Mouse (Mus musculus): Measurements from ENCODE around the gene Mpzl2. TPM values are rescaled to one million over a fixed set of nuclear protein-coding genes. Genes with fewer than 3 reads are reported as not detected.

Gene Mpzl2
- total and polyA plus RNA-seq, 3 experiments, result 0.08 to 0.39 TPM; not detected in 1

- TF ChIP-seq SMC3 (IDR thresholded peaks at IDR 0.05; ENCODE audit: low read depth, low read length) (peak; percentile 93), MAX (IDR thresholded peaks at IDR 0.05; ENCODE audit: low read length) (no peak), TAL1 (IDR thresholded peaks at IDR 0.05; ENCODE audit: low read length) (no peak), ZC3H11A (IDR thresholded peaks at IDR 0.05; ENCODE audit: low read depth, low read length) (peak; percentile 88), CTCF (IDR thresholded peaks at IDR 0.05 in 2 of 3, conservative IDR thresholded peaks at IDR 0.05 in 1 of 3; ENCODE audit: control insufficient read depth in 1 of 3, insufficient read depth in 1 of 3, low read depth in 2 of 3, low read length in 3 of 3, poor library complexity in 1 of 3, severe bottlenecking in 1 of 3) (peak; percentile 81 to 85 (median 84)), RAD21 (IDR thresholded peaks at IDR 0.05; ENCODE audit: low read depth, low read length) (peak; percentile 82)
- DNase-seq (ENCODE audit: low read depth, low spot score), result peak; percentile 80
- H3K4me1 ChIP-seq (ENCODE audit: control insufficient read depth in 1 of 2, insufficient read depth in 2 of 2, low read length in 2 of 2), result peaks cover 0 to 6% of the 10 kb centered on the region in 2 experiments; a peak in 3 of 4 replicates
- H3K36me3 ChIP-seq (ENCODE audit: control insufficient read depth in 1 of 2, insufficient read depth in 2 of 2, low read length in 2 of 2), result no peaks in the 10 kb centered on the region
- H3K27me3 ChIP-seq (ENCODE audit: control insufficient read depth in 1 of 2, insufficient read depth in 2 of 2, low read length in 2 of 2), result peaks cover 7 to 12% of the 10 kb centered on the region in 2 experiments
- no peak overlapping the region for H3K27ac ChIP-seq (ENCODE audit: control insufficient read depth, low read depth, low read length)
- no peak overlapping the region for H3K9ac ChIP-seq (ENCODE audit: control insufficient read depth, low read depth, low read length, poor library complexity, severe bottlenecking)
- H3K9me3 ChIP-seq (replicated peaks; ENCODE audit: insufficient read depth, low read length), result no peaks in the 10 kb centered on the region
- H3K4me3 ChIP-seq (ENCODE audit: control insufficient read depth in 1 of 2, insufficient read depth in 1 of 2, low read depth in 2 of 2, low read length in 2 of 2), result no peak overlapping the region
- no peaks in the 10 kb centered on the region for H3K79me2 ChIP-seq (ENCODE audit: control insufficient read depth, insufficient read depth, low read length, poor library complexity)
Measured at GRCm38 (mm10) chr9:45022800-45023199, 16.8 kb upstream of the Mpzl2 start.

- Histone ChIP-seq H3K9ac (ENCODE audit: control insufficient read depth, low read depth, low read length, poor library complexity, severe bottlenecking) (no peak overlapping the region), H3K79me2 (ENCODE audit: control insufficient read depth, insufficient read depth, low read length, poor library complexity) (no peaks in the 10 kb centered on the region), H3K27me3 (ENCODE audit: control insufficient read depth in 1 of 2, insufficient read depth in 2 of 2, low read length in 2 of 2) (peaks cover 7 to 19% of the 10 kb centered on the region in 2 experiments), H3K36me3 (ENCODE audit: control insufficient read depth in 1 of 2, insufficient read depth in 2 of 2, low read length in 2 of 2) (no peaks in the 10 kb centered on the region), H3K9me3 (replicated peaks; ENCODE audit: insufficient read depth, low read length) (no peaks in the 10 kb centered on the region), H3K4me1 (ENCODE audit: control insufficient read depth in 1 of 2, insufficient read depth in 2 of 2, low read length in 2 of 2) (peaks cover 0 to under 1% of the 10 kb centered on the region in 2 experiments; a peak in 2 of 4 replicates), H3K27ac (ENCODE audit: control insufficient read depth, low read depth, low read length) (no peak overlapping the region), H3K4me3 (ENCODE audit: control insufficient read depth in 1 of 2, insufficient read depth in 1 of 2, low read depth in 2 of 2, low read length in 2 of 2) (no peak overlapping the region)
- TF ChIP-seq MAX (IDR thresholded peaks at IDR 0.05; ENCODE audit: low read length) (no peak), CTCF (IDR thresholded peaks at IDR 0.05 in 2 of 3, conservative IDR thresholded peaks at IDR 0.05 in 1 of 3; ENCODE audit: control insufficient read depth in 1 of 3, insufficient read depth in 1 of 3, low read depth in 2 of 3, low read length in 3 of 3, poor library complexity in 1 of 3, severe bottlenecking in 1 of 3) (no peak), MAFK (IDR thresholded peaks at IDR 0.05; ENCODE audit: borderline replicate concordance, low read depth, low read length) (no peak)
- DNase-seq (ENCODE audit: low read depth, low spot score), result no peak
Measured at GRCm38 (mm10) chr9:45023638-45024037, 16.0 kb upstream of the Mpzl2 start.

GRCm38 (mm10) chr9:45024187-45024586 is 15.4 kb upstream of the Mpzl2 start:
- H3K27me3 ChIP-seq (ENCODE audit: control insufficient read depth in 1 of 2, insufficient read depth in 2 of 2, low read length in 2 of 2), result peaks cover 7 to 24% of the 10 kb centered on the region in 2 experiments
- no peak overlapping the region for H3K27ac ChIP-seq (ENCODE audit: control insufficient read depth, low read depth, low read length)
- TF ChIP-seq GATA1 (IDR thresholded peaks at IDR 0.05; ENCODE audit: low read depth, low read length), result no peak
- TF ChIP-seq MYB (IDR thresholded peaks at IDR 0.05; ENCODE audit: low read depth, low read length), result no peak
- TF ChIP-seq TBP (IDR thresholded peaks at IDR 0.05; ENCODE audit: low read depth, low read length), result no peak
- TF ChIP-seq USF1 (IDR thresholded peaks at IDR 0.05; ENCODE audit: low read depth, low read length), result no peak
- no peak for TF ChIP-seq NELFE (IDR thresholded peaks at IDR 0.05; ENCODE audit: low read depth, low read length)
- no peak for TF ChIP-seq CTCF (IDR thresholded peaks at IDR 0.05 in 2 of 3, conservative IDR thresholded peaks at IDR 0.05 in 1 of 3; ENCODE audit: control insufficient read depth in 1 of 3, insufficient read depth in 1 of 3, low read depth in 2 of 3, low read length in 3 of 3, poor library complexity in 1 of 3, severe bottlenecking in 1 of 3)
- TF ChIP-seq CHD1 (IDR thresholded peaks at IDR 0.05; ENCODE audit: low read depth, low read length), result no peak
- no peak for TF ChIP-seq POLR2AphosphoS5 (IDR thresholded peaks at IDR 0.05; ENCODE audit: borderline replicate concordance, low read depth, low read length)
- no peak for TF ChIP-seq SMC3 (IDR thresholded peaks at IDR 0.05; ENCODE audit: low read depth, low read length)
- no peak for TF ChIP-seq MYC (IDR thresholded peaks at IDR 0.05; ENCODE audit: low read depth, low read length)
- TF ChIP-seq HCFC1 (IDR thresholded peaks at IDR 0.05; ENCODE audit: low read depth, low read length), result no peak
- TF ChIP-seq ZNF384 (IDR thresholded peaks at IDR 0.05; ENCODE audit: low read depth, low read length), result no peak
- no peak for TF ChIP-seq MAZ (IDR thresholded peaks at IDR 0.05; ENCODE audit: low read depth, low read length)
- TF ChIP-seq MEF2A (IDR thresholded peaks at IDR 0.05; ENCODE audit: extremely low read depth, insufficient replicate concordance, low read depth, low read length, poor library complexity, severe bottlenecking), result no peak
- no peak for TF ChIP-seq GABPA (IDR thresholded peaks at IDR 0.05; ENCODE audit: low read depth, low read length)
- no peak for TF ChIP-seq MAX (IDR thresholded peaks at IDR 0.05; ENCODE audit: low read length)
- TF ChIP-seq RAD21 (IDR thresholded peaks at IDR 0.05; ENCODE audit: low read depth, low read length), result no peak
- no peak overlapping the region for H3K9ac ChIP-seq (ENCODE audit: control insufficient read depth, low read depth, low read length, poor library complexity, severe bottlenecking)
- no peaks in the 10 kb centered on the region for H3K36me3 ChIP-seq (ENCODE audit: control insufficient read depth in 1 of 2, insufficient read depth in 2 of 2, low read length in 2 of 2)
- no peak overlapping the region for H3K4me3 ChIP-seq (ENCODE audit: control insufficient read depth in 1 of 2, insufficient read depth in 1 of 2, low read depth in 2 of 2, low read length in 2 of 2)
- no peaks in the 10 kb centered on the region for H3K9me3 ChIP-seq (replicated peaks; ENCODE audit: insufficient read depth, low read length)
- no peaks in the 10 kb centered on the region for H3K79me2 ChIP-seq (ENCODE audit: control insufficient read depth, insufficient read depth, low read length, poor library complexity)
- H3K4me1 ChIP-seq (ENCODE audit: control insufficient read depth in 1 of 2, insufficient read depth in 2 of 2, low read length in 2 of 2), result no peaks in the 10 kb centered on the region
- no peak for DNase-seq (ENCODE audit: low read depth, low spot score)
